Mouse (Mus musculus): ENCODE data around the gene Cdk11b.

- TF ChIP-seq CTCF (IDR thresholded peaks at IDR 0.05; ENCODE audit: extremely low read depth, insufficient read depth, insufficient read length, insufficient replicate concordance) = no peak
- TF ChIP-seq POLR2A (IDR thresholded peaks at IDR 0.05; ENCODE audit: low read depth, low read length) = no peak
These were observed 28.0 kb upstream of the Cdk11b start for GRCm38 (mm10) chr4:155596606-155597005.
